Mouse (Mus musculus): ENCODE results near the gene Meis1. TPM values are rescaled to one million over a fixed set of nuclear protein-coding genes. Genes with fewer than 3 reads are reported as not detected.

Meis1 gene
- total and polyA plus RNA-seq, 3 experiments: 0.19 to 3.6 (median 0.81) TPM

GRCm38 (mm10) chr11:18900489-18900888 lies 118.3 kb downstream of the Meis1 start:
- H3K36me3 ChIP-seq (replicated peaks in 1 of 2; ENCODE audit: control insufficient read depth in 1 of 2, insufficient read depth in 1 of 2, low read length in 1 of 2): no peaks in the 10 kb centered on the region
- H3K27ac ChIP-seq (ENCODE audit: insufficient read depth, low read depth): no peak overlapping the region
- peak overlapping the region; percentile 60 for H3K9ac ChIP-seq (ENCODE audit: insufficient read depth, low read depth)
- peak overlapping the region; percentile 100 for H3K4me2 ChIP-seq (ENCODE audit: insufficient read depth, low read depth, poor library complexity, severe bottlenecking)
- peaks cover 3 to 45% of the 10 kb centered on the region in 2 experiments; a peak in 3 of 4 replicates for H3K4me1 ChIP-seq (ENCODE audit: control insufficient read depth in 1 of 2, insufficient read depth in 2 of 2)
- peak overlapping the region in 2 of 3 experiments; percentile 10 for H3K4me3 ChIP-seq (replicated peaks in 1 of 3; ENCODE audit: low read depth in 2 of 3, low read length in 2 of 3, poor library complexity in 1 of 3)
- H3K79me2 ChIP-seq (replicated peaks; ENCODE audit: control insufficient read depth, extremely low read depth, insufficient read depth, poor library complexity, severe bottlenecking): no peaks in the 10 kb centered on the region; the same call in 1 of the 2 replicates
- in situ Hi-C loops (cut with MboI; ENCODE audit: low pct_ligation_motif_present, low pct_unique_long_range_greater_than_20kb, low sequenced_read_pairs): no loop called here
- dilution Hi-C loops (cut with MboI; ENCODE audit: extremely low pct_ligation_motif_present, extremely low pct_unique_long_range_greater_than_20kb, low sequenced_read_pairs): no loop called here
- H3K27me3 ChIP-seq (replicated peaks): no peaks in the 10 kb centered on the region
- TF ChIP-seq CTCF (conservative IDR thresholded peaks at IDR 0.05 in 1 of 2, IDR thresholded peaks at IDR 0.05 in 1 of 2; ENCODE audit: low read depth in 2 of 2, low read length in 2 of 2) (no peak), TCF12 (IDR thresholded peaks at IDR 0.05; ENCODE audit: low read depth, low read length) (peak; percentile 40; the same call in 1 of the 2 replicates), MAX (IDR thresholded peaks at IDR 0.05; ENCODE audit: low read length) (no peak), ZMIZ1 (IDR thresholded peaks at IDR 0.05; ENCODE audit: low read depth, low read length) (no peak), ZNF384 (IDR thresholded peaks at IDR 0.05; ENCODE audit: low read depth, low read length) (peak; percentile 80), ZC3H11A (IDR thresholded peaks at IDR 0.05; ENCODE audit: low read depth, low read length) (no peak), KAT2A (IDR thresholded peaks at IDR 0.05; ENCODE audit: insufficient replicate concordance, low read length) (0 out of 2 replicates have a peak, but pooled peaks have one; percentile 20), IRF4 (IDR thresholded peaks at IDR 0.05; ENCODE audit: low read depth, low read length) (peak; percentile 36; the same call in 1 of the 2 replicates), EP300 (IDR thresholded peaks at IDR 0.05; ENCODE audit: low read length) (peak; percentile 42; the same call in 1 of the 2 replicates), ETS1 (conservative IDR thresholded peaks at IDR 0.05; ENCODE audit: low read depth, low read length) (0 out of 2 replicates have a peak, but pooled peaks have one; percentile 7)
- DNase-seq (ENCODE audit: extremely low read depth): no peak
- H3K9me3 ChIP-seq (replicated peaks; ENCODE audit: low read length): no peaks in the 10 kb centered on the region

DNA sequence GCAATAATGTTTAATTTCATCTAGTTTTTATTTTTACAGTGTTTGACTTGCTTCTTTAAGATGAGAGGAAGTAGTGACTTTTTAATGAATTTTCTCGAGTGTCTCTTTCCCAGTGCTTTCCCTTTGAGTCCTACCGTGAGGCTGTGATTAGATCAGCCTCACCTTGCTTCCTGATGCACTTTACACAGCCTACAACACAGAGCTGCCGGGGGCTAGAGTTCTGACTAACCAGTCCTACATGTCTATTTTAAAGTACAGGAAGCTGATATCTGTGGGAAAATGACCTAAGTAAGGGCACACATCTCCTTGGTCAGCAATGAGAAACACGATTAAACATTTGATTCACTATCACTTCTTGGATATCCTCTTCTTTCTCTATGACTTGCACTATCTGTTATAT lies 119.9 kb downstream of the Meis1 start:
- dilution Hi-C loops (cut with MboI; ENCODE audit: extremely low pct_ligation_motif_present, extremely low pct_unique_long_range_greater_than_20kb, low sequenced_read_pairs): no loop called here
- Histone ChIP-seq H3K27ac (ENCODE audit: insufficient read depth, low read depth) (no peak overlapping the region), H3K4me3 (replicated peaks in 1 of 3; ENCODE audit: low read depth in 2 of 3, low read length in 2 of 3, poor library complexity in 1 of 3) (no peak overlapping the region), H3K9ac (ENCODE audit: insufficient read depth, low read depth) (0 out of 2 replicates have a peak overlapping the region, but pooled peaks have one; percentile 78), H3K79me2 (replicated peaks; ENCODE audit: control insufficient read depth, extremely low read depth, insufficient read depth, poor library complexity, severe bottlenecking) (no peaks in the 10 kb centered on the region; the same call in 1 of the 2 replicates), H3K36me3 (replicated peaks in 1 of 2; ENCODE audit: control insufficient read depth in 1 of 2, insufficient read depth in 1 of 2, low read length in 1 of 2) (no peaks in the 10 kb centered on the region), H3K4me2 (ENCODE audit: insufficient read depth, low read depth, poor library complexity, severe bottlenecking) (peak overlapping the region; percentile 100; the same call in 1 of the 2 replicates), H3K4me1 (ENCODE audit: control insufficient read depth in 1 of 2, insufficient read depth in 2 of 2) (peaks cover 3 to 45% of the 10 kb centered on the region in 2 experiments; a peak in 3 of 4 replicates), H3K9me3 (replicated peaks; ENCODE audit: low read length) (no peaks in the 10 kb centered on the region), H3K27me3 (replicated peaks) (no peaks in the 10 kb centered on the region)
- in situ Hi-C loops (cut with MboI; ENCODE audit: low pct_ligation_motif_present, low pct_unique_long_range_greater_than_20kb, low sequenced_read_pairs): no loop called here
- TF ChIP-seq HCFC1 (IDR thresholded peaks at IDR 0.05; ENCODE audit: low read depth, low read length) (no peak), RCOR1 (conservative IDR thresholded peaks at IDR 0.05; ENCODE audit: low read depth, low read length) (no peak), E2F4 (IDR thresholded peaks at IDR 0.05; ENCODE audit: insufficient replicate concordance, low read depth, low read length) (no peak), ZKSCAN1 (IDR thresholded peaks at IDR 0.05; ENCODE audit: borderline replicate concordance, low read depth, low read length) (no peak), ZC3H11A (IDR thresholded peaks at IDR 0.05; ENCODE audit: low read depth, low read length) (no peak), KAT2A (IDR thresholded peaks at IDR 0.05; ENCODE audit: insufficient replicate concordance, low read length) (no peak), MEF2A (IDR thresholded peaks at IDR 0.05; ENCODE audit: borderline replicate concordance, low read depth, low read length) (no peak), JUND (conservative IDR thresholded peaks at IDR 0.05; ENCODE audit: low read depth, low read length) (no peak)
- DNase-seq (ENCODE audit: extremely low read depth): no peak
